Mouse (Mus musculus) ES-Bruce4 (cell line): ENCODE measurements around the gene Clca2. TPM values are rescaled to one million over a fixed set of nuclear protein-coding genes. Genes with fewer than 3 reads are reported as not detected.

Experiments used
- H3K27ac ChIP-seq: 2 replicates; pipeline ENCODE4 v1.5.1; 2012; ENCODE audit warnings: low read length, inconsistent platforms; ENCODE audit not compliant: insufficient read depth
- H3K27me3 ChIP-seq: 2 replicates; pipeline ENCODE4 v1.6.1; 2012; ENCODE audit warnings: mild to moderate bottlenecking, low read length, inconsistent platforms; ENCODE audit not compliant: control insufficient read depth, poor library complexity, insufficient read depth, severe bottlenecking
- H3K36me3 ChIP-seq: 2 replicates; pipeline ENCODE4 v1.6.1; 2012; ENCODE audit warnings: inconsistent platforms, mild to moderate bottlenecking, low read length, moderate library complexity; ENCODE audit not compliant: control insufficient read depth, poor library complexity, insufficient read depth, severe bottlenecking
- H3K4me1 ChIP-seq: one replicate; pipeline ENCODE4 v1.8.1; 2011; ENCODE audit warnings: low read length; ENCODE audit not compliant: control insufficient read depth, insufficient read depth
- H3K4me3 ChIP-seq: 2 replicates; pipeline ENCODE4 v1.5.1; 2011; ENCODE audit warnings: low read depth, mild to moderate bottlenecking, low read length
- H3K9ac ChIP-seq: 2 replicates; pipeline ENCODE4 v1.6.1; 2012; ENCODE audit warnings: low read depth, mild to moderate bottlenecking, inconsistent platforms; ENCODE audit not compliant: poor library complexity, severe bottlenecking
- H3K9me3 ChIP-seq: replicated peaks from 2 replicates; pipeline ENCODE4 v1.6.1; 2012; ENCODE audit warnings: mild to moderate bottlenecking, low read length, inconsistent platforms; ENCODE audit not compliant: control insufficient read depth, poor library complexity, insufficient read depth, severe bottlenecking
- CTCF ChIP-seq: IDR thresholded peaks from one replicate; pipeline ENCODE4 v1.8.1; 2011; ENCODE audit warnings: low read depth, low read length
- EP300 ChIP-seq: IDR thresholded peaks from 2 replicates; pipeline ENCODE4 v1.6.1; 2011; ENCODE audit warnings: low read depth, low read length; ENCODE audit not compliant: insufficient read depth
- POLR2A ChIP-seq: IDR thresholded peaks from one replicate; pipeline ENCODE4 v1.8.1; 2011; ENCODE audit warnings: low read length; ENCODE audit not compliant: insufficient read depth
- polyA plus RNA-seq: library from polyadenylated mRNA; stranded (reverse); fragments of >200 nt; gene quantifications from 2 replicates; pipeline ENCODE4 v1.2.4, GENCODE M21; 2011; ENCODE audit warnings: low read depth; ENCODE audit not compliant: missing spikeins, insufficient read depth, insufficient read length

Gene Clca2
- not detected in 2 replicates for polyA plus RNA-seq

GRCm38 (mm10) chr3:145099291-145099690, at the start of gene Clca2:
Gene Clca2, minus strand, starts transcription at chr3:145099443.
- Histone ChIP-seq H3K4me1 (no peaks in the 10 kb centered on the region), H3K36me3 (no peaks in the 10 kb centered on the region), H3K9ac (no peak within 1 kb of the TSS), H3K9me3 (no peaks in the 10 kb centered on the region), H3K4me3 (no peak within 1 kb of the TSS), H3K27me3 (no peaks in the 10 kb centered on the region), H3K27ac (no peak within 1 kb of the TSS)
- TF ChIP-seq POLR2A (no peak), EP300 (no peak), CTCF (no peak)

GRCm38 (mm10) chr3:145147952-145148351, 48.7 kb upstream of the Clca2 start:
- TF ChIP-seq POLR2A, result no peak
- no peak for TF ChIP-seq CTCF
- no peak for TF ChIP-seq EP300
- Histone ChIP-seq H3K27me3 (no peaks in the 10 kb centered on the region), H3K4me3 (no peak overlapping the region), H3K36me3 (no peaks in the 10 kb centered on the region), H3K27ac (no peak overlapping the region), H3K9ac (no peak overlapping the region), H3K9me3 (no peaks in the 10 kb centered on the region), H3K4me1 (no peaks in the 10 kb centered on the region)

GRCm38 (mm10) chr3:145147483-145147882, 48.2 kb upstream of the Clca2 start:
- TF ChIP-seq EP300 (no peak), POLR2A (no peak), CTCF (no peak)
- Histone ChIP-seq H3K9ac (no peak overlapping the region), H3K36me3 (no peaks in the 10 kb centered on the region), H3K27me3 (no peaks in the 10 kb centered on the region), H3K27ac (no peak overlapping the region), H3K4me3 (no peak overlapping the region), H3K9me3 (no peaks in the 10 kb centered on the region), H3K4me1 (no peaks in the 10 kb centered on the region)

- H3K36me3 ChIP-seq, result no peaks in the 10 kb centered on the region
- no peak overlapping the region for H3K27ac ChIP-seq
- H3K27me3 ChIP-seq, result no peaks in the 10 kb centered on the region
- no peaks in the 10 kb centered on the region for H3K4me1 ChIP-seq
- H3K4me3 ChIP-seq, result no peak overlapping the region
- no peak for TF ChIP-seq CTCF
- TF ChIP-seq EP300, result no peak
- H3K9ac ChIP-seq, result no peak overlapping the region
- no peaks in the 10 kb centered on the region for H3K9me3 ChIP-seq
These were observed 47.6 kb upstream of the Clca2 start for GRCm38 (mm10) chr3:145146871-145147270.

GRCm38 (mm10) chr3:145143856-145144255, 44.6 kb upstream of the Clca2 start:
- H3K27ac ChIP-seq, result no peak overlapping the region
- no peaks in the 10 kb centered on the region for H3K9me3 ChIP-seq
- H3K9ac ChIP-seq, result no peak overlapping the region
- no peaks in the 10 kb centered on the region for H3K4me1 ChIP-seq
- TF ChIP-seq EP300, result no peak
- no peak for TF ChIP-seq POLR2A
- TF ChIP-seq CTCF, result no peak
- H3K27me3 ChIP-seq, result no peaks in the 10 kb centered on the region
- no peaks in the 10 kb centered on the region for H3K36me3 ChIP-seq
- no peak overlapping the region for H3K4me3 ChIP-seq

- TF ChIP-seq POLR2A, result no peak
- no peak for TF ChIP-seq EP300
- no peak for TF ChIP-seq CTCF
These were observed 43.7 kb upstream of the Clca2 start for GRCm38 (mm10) chr3:145142925-145143324.

GRCm38 (mm10) chr3:145140236-145140635, 41.0 kb upstream of the Clca2 start:
- TF ChIP-seq POLR2A, result no peak
- TF ChIP-seq EP300, result no peak
- no peak for TF ChIP-seq CTCF
- H3K9ac ChIP-seq, result no peak overlapping the region
- H3K9me3 ChIP-seq, result no peaks in the 10 kb centered on the region
- no peak overlapping the region for H3K27ac ChIP-seq
- H3K27me3 ChIP-seq, result no peaks in the 10 kb centered on the region
- no peaks in the 10 kb centered on the region; the same call in 1 of the 2 replicates for H3K36me3 ChIP-seq
- no peaks in the 10 kb centered on the region for H3K4me1 ChIP-seq
- no peak overlapping the region for H3K4me3 ChIP-seq

More at GRCm38 (mm10) chr3:145142925-145143324, 43.7 kb upstream of the Clca2 start:
- Histone ChIP-seq H3K27me3 (no peaks in the 10 kb centered on the region), H3K36me3 (no peaks in the 10 kb centered on the region), H3K4me3 (no peak overlapping the region), H3K9me3 (no peaks in the 10 kb centered on the region), H3K9ac (no peak overlapping the region), H3K27ac (no peak overlapping the region), H3K4me1 (no peaks in the 10 kb centered on the region)
